Mouse (Mus musculus): Measurements from ENCODE around the gene Acad10. TPM values are rescaled to one million over a fixed set of nuclear protein-coding genes. Genes with fewer than 3 reads are reported as not detected.
A peak's percentile ranks its signal among the peaks of the same experiment; 100 is the strongest.
"Not testable (repeated sequence)": the region's sequence is repeated elsewhere in the genome, so short reads cannot be mapped to it uniquely, and the experiment has no call there.

Gene Acad10
- polyA plus RNA-seq, 1 experiment from 2014 or later = 3.5 TPM

DNA sequence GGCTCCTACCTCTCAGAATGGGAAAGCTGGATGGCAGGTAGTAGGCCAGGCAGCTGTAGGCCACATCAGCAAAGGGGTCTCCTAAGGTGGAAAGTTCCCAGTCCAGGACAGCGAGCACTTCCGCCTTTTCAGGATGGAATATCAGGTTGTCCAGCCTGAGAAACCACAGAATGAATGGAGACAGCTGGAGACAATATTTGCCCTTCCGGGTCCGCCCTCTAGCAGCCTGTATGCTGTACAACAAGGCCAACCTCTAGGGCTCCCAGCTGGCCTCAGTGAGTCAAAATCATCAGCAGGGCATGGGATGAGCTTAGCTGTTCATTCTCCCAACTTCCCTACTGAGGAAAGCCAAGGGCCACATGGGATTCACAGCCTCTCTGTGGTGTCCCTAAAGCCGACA lies 25.6 kb downstream of the Acad10 start:
- Histone ChIP-seq H3K4me3 (replicated peaks; ENCODE audit: low read length) (no peak overlapping the region), H3K36me3 (ENCODE audit: control insufficient read depth, insufficient read depth, low read length) (no peaks in the 10 kb centered on the region), H3K27me3 (ENCODE audit: control insufficient read depth, insufficient read depth, low read length) (no peaks in the 10 kb centered on the region), H3K9me3 (replicated peaks; ENCODE audit: control insufficient read depth, low read length) (no peaks in the 10 kb centered on the region), H3K4me1 (ENCODE audit: control insufficient read depth, insufficient read depth, low read length) (no peaks in the 10 kb centered on the region), H3K9ac (ENCODE audit: low read length) (no peak overlapping the region), H3K4me2 (ENCODE audit: low read depth, low read length) (no peak overlapping the region), H3K27ac (ENCODE audit: low read length) (no peak overlapping the region)
- WGBS = 82% methylated on average over 5 of the region's 5 CpGs
- ATAC-seq (ENCODE audit: insufficient read depth, low FRiP score) = no peak

DNA sequence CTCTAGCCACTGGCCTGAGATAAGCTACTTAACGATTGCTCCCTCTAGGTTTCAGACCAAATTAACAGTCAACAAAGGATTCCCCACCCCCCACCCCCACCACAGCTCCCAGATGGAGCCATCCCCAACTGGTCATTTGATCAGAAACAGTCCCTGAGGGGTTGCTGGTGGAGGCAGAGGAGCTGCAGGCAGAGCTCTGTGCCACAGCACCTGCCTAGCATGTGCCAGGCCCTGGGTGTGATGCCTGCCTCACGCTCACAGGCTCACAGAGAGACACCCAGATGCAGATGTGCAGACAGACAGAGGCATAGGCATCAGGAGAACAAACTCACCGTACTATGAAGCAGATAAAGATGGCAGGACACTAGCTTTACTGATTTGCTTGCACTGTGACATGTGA lies 27.5 kb downstream of the Acad10 start:
- Histone ChIP-seq H3K36me3 (ENCODE audit: control insufficient read depth, insufficient read depth, low read length) (no peaks in the 10 kb centered on the region), H3K4me2 (ENCODE audit: low read depth, low read length) (no peak overlapping the region), H3K27me3 (ENCODE audit: control insufficient read depth, insufficient read depth, low read length) (no peaks in the 10 kb centered on the region), H3K9ac (ENCODE audit: low read length) (no peak overlapping the region), H3K4me1 (ENCODE audit: control insufficient read depth, insufficient read depth, low read length) (no peaks in the 10 kb centered on the region), H3K9me3 (replicated peaks; ENCODE audit: control insufficient read depth, low read length) (no peaks in the 10 kb centered on the region), H3K27ac (ENCODE audit: low read length) (no peak overlapping the region), H3K4me3 (replicated peaks; ENCODE audit: low read length) (no peak overlapping the region)
- WGBS = 39% methylated on average over 3 of the region's 3 CpGs
- ATAC-seq (ENCODE audit: insufficient read depth, low FRiP score) = no peak

DNA sequence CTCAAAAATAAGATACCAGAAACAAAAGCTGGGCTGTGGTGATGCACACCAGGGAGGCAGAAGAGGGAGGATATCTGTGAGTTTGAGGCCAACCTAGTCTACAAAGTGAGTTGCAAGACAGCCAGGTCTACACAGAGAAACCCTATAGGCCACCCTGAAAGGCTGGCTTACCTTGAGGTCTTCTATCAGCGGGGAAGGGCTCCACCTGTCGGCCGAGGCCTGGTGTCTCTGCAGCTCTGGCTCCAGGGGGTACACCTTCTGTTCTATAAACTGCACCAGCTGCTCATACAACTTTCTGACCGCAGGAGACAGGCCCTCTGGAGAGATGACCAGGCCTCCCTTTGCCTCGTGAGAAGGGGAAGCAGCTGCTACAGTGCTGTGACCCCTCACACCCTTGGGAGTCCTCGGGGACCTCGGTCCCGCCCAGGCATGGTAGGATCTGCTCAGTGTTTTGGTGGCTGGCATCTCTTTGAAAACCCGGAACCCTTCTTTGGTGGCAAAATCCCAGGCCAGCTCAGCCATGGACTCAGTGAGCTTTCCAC lies 29.1 kb downstream of the Acad10 start:
- H3K9ac ChIP-seq (ENCODE audit: low read length); H3K4me3 ChIP-seq (replicated peaks; ENCODE audit: low read length); H3K9me3 ChIP-seq (replicated peaks; ENCODE audit: control insufficient read depth, low read length); H3K27ac ChIP-seq (ENCODE audit: low read length); H3K4me2 ChIP-seq (ENCODE audit: low read depth, low read length); H3K27me3 ChIP-seq (ENCODE audit: control insufficient read depth, insufficient read depth, low read length); H3K36me3 ChIP-seq (ENCODE audit: control insufficient read depth, insufficient read depth, low read length); H3K4me1 ChIP-seq (ENCODE audit: control insufficient read depth, insufficient read depth, low read length); ATAC-seq (ENCODE audit: insufficient read depth, low FRiP score): not testable (repeated sequence)
- WGBS = 69% methylated on average over 8 of the region's 9 CpGs

DNA sequence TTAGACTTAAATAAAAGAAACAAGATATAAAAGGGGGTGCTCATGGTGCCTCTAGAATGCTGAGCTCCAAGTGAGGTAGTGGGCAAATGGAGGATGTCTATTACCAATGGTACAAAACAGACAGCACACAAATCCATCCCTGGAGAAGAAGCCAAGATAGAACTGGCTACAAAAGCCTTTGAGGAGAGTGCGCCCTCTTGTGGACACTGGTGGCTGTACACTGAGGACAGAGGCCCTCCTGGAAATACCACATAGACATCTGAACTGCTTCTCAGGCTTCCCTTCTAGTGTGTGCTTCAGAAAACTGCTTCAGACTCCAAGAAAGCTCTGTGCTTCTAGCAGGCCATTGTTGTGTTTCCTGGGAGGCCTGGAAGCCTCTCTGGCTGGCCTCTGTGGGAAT lies 32.4 kb downstream of the Acad10 start:
- Histone ChIP-seq H3K36me3 (ENCODE audit: control insufficient read depth, insufficient read depth, low read length) (no peaks in the 10 kb centered on the region), H3K27ac (ENCODE audit: low read length) (no peak overlapping the region), H3K4me3 (replicated peaks; ENCODE audit: low read length) (no peak overlapping the region), H3K9ac (ENCODE audit: low read length) (no peak overlapping the region), H3K27me3 (ENCODE audit: control insufficient read depth, insufficient read depth, low read length) (no peaks in the 10 kb centered on the region), H3K4me1 (ENCODE audit: control insufficient read depth, insufficient read depth, low read length) (no peaks in the 10 kb centered on the region), H3K4me2 (ENCODE audit: low read depth, low read length) (no peak overlapping the region), H3K9me3 (replicated peaks; ENCODE audit: control insufficient read depth, low read length) (no peaks in the 10 kb centered on the region)
- ATAC-seq (ENCODE audit: insufficient read depth, low FRiP score) = no peak
- WGBS = 0% methylated on average over 1 of the region's 1 CpGs

DNA sequence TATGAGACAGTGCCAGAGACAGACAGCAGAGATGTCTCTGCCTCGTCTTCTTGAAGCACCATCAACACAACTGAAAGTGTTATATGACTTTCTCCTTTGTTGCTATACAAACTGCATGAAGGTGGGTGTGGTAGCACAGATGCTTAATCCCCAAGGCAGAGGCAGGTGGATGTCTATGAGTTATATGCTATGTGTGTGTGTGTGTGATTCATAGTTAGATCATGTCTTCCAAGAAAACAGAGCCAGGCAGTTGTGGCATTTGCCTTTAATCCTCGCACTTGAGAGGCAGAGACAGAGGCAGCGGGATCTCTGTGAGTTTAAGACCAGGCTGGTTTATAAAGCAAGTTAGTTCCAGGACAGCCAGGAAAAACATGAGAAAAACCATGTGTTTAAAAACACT lies 37.1 kb downstream of the Acad10 start:
- no peak for ATAC-seq (ENCODE audit: insufficient read depth, low FRiP score)
- WGBS = 80% methylated on average over 3 of the region's 3 CpGs
- no peak overlapping the region for H3K9ac ChIP-seq (ENCODE audit: low read length)
- H3K4me3 ChIP-seq (replicated peaks; ENCODE audit: low read length) = no peak overlapping the region
- no peak overlapping the region for H3K27ac ChIP-seq (ENCODE audit: low read length)
- no peaks in the 10 kb centered on the region for H3K27me3 ChIP-seq (ENCODE audit: control insufficient read depth, insufficient read depth, low read length)
- H3K4me1 ChIP-seq (ENCODE audit: control insufficient read depth, insufficient read depth, low read length) = 0 out of 2 replicates have a peak, but pooled peaks cover 5% of the 10 kb centered on the region
- H3K4me2 ChIP-seq (ENCODE audit: low read depth, low read length) = no peak overlapping the region
- H3K36me3 ChIP-seq (ENCODE audit: control insufficient read depth, insufficient read depth, low read length) = no peaks in the 10 kb centered on the region
- no peaks in the 10 kb centered on the region for H3K9me3 ChIP-seq (replicated peaks; ENCODE audit: control insufficient read depth, low read length)

DNA sequence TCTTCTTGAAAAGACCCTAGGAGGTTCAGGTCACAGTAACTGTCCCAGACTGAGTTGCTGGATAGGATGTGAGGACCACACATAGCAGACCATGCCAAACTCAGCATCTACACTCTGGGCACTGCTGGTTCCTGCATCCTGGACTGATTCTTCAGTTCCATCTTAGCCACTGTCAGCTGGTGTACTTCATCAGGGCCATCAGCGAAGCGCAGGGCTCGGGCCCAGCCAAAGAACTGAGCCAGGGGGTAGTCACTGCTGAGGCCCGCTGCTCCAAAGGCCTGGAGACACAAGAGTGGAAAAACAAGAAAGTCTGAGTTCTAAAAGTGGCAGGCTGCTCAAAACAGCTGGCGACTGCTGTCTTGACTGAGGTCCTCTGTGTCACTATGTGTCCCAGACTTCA lies 39.2 kb downstream of the Acad10 start:
- 92% methylated on average over 5 of the region's 5 CpGs for WGBS
- no peak overlapping the region for H3K4me3 ChIP-seq (replicated peaks; ENCODE audit: low read length)

DNA sequence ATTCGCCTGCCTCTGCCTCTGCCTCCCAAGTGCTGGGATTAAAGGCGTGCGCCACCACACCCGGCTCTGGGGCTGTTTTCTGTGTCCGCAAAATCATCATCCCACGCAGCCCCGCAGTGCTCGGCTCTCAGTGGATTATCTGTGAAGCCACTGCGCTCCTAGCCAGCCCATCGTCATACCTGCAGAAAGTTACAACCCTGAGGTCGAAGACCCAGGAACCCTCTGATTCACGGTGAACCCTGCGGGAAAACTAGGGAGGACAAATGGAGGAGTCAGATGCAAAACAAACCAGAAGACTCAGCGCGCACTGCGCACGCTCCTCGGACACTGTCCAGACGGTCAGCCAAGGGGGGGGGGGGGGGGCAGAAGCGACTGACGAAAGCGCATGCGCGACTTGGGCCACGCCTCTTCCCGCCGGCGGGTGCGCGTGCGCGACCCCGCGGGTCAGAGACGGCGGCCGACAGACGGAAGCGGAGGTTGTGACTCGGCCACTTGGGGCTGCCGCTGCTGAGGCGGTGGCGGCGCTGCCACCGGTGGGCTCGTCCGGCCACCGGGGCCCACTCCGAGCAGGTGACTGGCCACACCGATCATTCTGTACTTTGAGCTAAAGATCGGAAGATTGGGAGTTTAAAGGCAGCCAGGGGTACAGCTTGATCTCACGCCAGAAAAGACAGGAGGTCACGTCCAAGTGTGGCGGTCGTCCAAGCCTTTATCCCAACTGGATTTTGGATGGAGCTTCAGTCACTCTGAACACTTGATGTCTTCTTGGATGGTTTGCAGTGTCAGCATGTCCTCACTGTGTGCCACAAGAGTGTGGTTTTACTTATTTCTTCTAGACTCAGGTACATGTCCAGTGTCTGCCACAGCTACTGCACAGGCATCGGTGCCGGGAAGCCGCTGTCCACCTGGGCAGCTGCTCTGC lies 41.5 kb downstream of the Acad10 start, which contains the start of gene Acad12:
Gene Acad12, minus strand, starts transcription at position 347 of the 922 bp plus-strand sequence.
- Histone ChIP-seq H3K27ac (ENCODE audit: low read length) (peak within 1 kb of the TSS; percentile 83), H3K27me3 (ENCODE audit: control insufficient read depth, insufficient read depth, low read length) (no peaks in the 10 kb centered on the region), H3K4me3 (replicated peaks; ENCODE audit: low read length) (peak within 1 kb of the TSS; percentile 73), H3K9ac (ENCODE audit: low read length) (peak within 1 kb of the TSS; percentile 85), H3K36me3 (ENCODE audit: control insufficient read depth, insufficient read depth, low read length) (no peaks in the 10 kb centered on the region), H3K9me3 (replicated peaks; ENCODE audit: control insufficient read depth, low read length) (no peaks in the 10 kb centered on the region), H3K4me1 (ENCODE audit: control insufficient read depth, insufficient read depth, low read length) (0 out of 2 replicates have a peak, but pooled peaks cover 7% of the 10 kb centered on the region), H3K4me2 (ENCODE audit: low read depth, low read length) (peak within 1 kb of the TSS; percentile 71)
- under 1% methylated on average over 58 of the region's 58 CpGs for WGBS
- peak; percentile 87 for ATAC-seq (ENCODE audit: insufficient read depth, low FRiP score)

More for the DNA sequence above, 39.2 kb downstream of the Acad10 start:
- Histone ChIP-seq H3K4me1 (ENCODE audit: control insufficient read depth, insufficient read depth, low read length) (0 out of 2 replicates have a peak, but pooled peaks cover 7% of the 10 kb centered on the region), H3K27ac (ENCODE audit: low read length) (no peak overlapping the region), H3K4me2 (ENCODE audit: low read depth, low read length) (no peak overlapping the region), H3K9me3 (replicated peaks; ENCODE audit: control insufficient read depth, low read length) (no peaks in the 10 kb centered on the region), H3K27me3 (ENCODE audit: control insufficient read depth, insufficient read depth, low read length) (no peaks in the 10 kb centered on the region), H3K9ac (ENCODE audit: low read length) (no peak overlapping the region), H3K36me3 (ENCODE audit: control insufficient read depth, insufficient read depth, low read length) (no peaks in the 10 kb centered on the region)
- ATAC-seq (ENCODE audit: insufficient read depth, low FRiP score) = no peak

DNA sequence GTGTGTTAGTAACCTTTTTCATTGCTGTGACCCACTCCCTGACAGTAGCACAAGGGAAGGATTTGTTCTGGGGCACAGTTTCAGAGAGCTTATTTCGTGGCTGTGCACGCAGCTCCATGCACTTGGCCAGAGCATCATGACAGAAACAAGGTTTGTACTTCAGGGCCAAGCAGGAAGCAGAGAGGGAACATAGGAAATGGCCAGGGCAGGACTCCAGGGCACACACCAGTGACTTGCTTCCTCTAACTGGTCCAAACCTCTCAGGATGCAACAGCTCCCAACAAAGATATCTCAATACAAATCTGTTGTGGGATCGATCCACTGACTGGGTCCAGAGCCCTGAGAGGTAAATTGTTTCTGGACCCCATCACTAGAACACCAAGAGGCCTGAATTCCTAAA lies 45.4 kb downstream of the Acad10 start:
- not testable (repeated sequence) for ATAC-seq (ENCODE audit: insufficient read depth, low FRiP score); H3K9me3 ChIP-seq (replicated peaks; ENCODE audit: control insufficient read depth, low read length); H3K4me2 ChIP-seq (ENCODE audit: low read depth, low read length); H3K4me1 ChIP-seq (ENCODE audit: control insufficient read depth, insufficient read depth, low read length); H3K9ac ChIP-seq (ENCODE audit: low read length); H3K27me3 ChIP-seq (ENCODE audit: control insufficient read depth, insufficient read depth, low read length); H3K36me3 ChIP-seq (ENCODE audit: control insufficient read depth, insufficient read depth, low read length); H3K27ac ChIP-seq (ENCODE audit: low read length); H3K4me3 ChIP-seq (replicated peaks; ENCODE audit: low read length)
- WGBS = 78% methylated on average over 3 of the region's 3 CpGs

DNA sequence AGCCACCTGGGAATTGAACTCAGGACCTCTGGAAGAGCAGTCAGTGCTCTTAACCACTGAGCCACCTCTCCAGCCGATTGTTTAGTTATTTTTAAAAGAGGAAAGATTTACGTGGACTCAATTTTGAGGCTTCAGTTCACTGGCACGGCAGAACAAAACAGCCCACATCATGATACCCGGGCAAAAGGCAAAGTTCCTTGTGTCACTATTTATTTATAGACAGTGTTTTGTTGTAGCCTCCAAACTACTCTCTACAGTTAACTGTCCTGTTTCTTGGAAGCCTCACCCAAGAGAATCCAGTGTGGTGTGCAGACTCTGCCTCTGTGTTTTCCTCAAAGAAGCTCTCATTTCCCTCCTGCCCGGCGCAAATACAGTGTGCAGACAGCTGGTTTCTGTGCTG lies 48.3 kb downstream of the Acad10 start:
- H3K9me3 ChIP-seq (replicated peaks; ENCODE audit: control insufficient read depth, low read length) = no peaks in the 10 kb centered on the region
- no peaks in the 10 kb centered on the region for H3K27me3 ChIP-seq (ENCODE audit: control insufficient read depth, insufficient read depth, low read length)
- H3K36me3 ChIP-seq (ENCODE audit: control insufficient read depth, insufficient read depth, low read length) = no peaks in the 10 kb centered on the region
- H3K4me3 ChIP-seq (replicated peaks; ENCODE audit: low read length) = no peak overlapping the region
- H3K4me1 ChIP-seq (ENCODE audit: control insufficient read depth, insufficient read depth, low read length) = no peaks in the 10 kb centered on the region
- H3K27ac ChIP-seq (ENCODE audit: low read length) = no peak overlapping the region
- H3K4me2 ChIP-seq (ENCODE audit: low read depth, low read length) = no peak overlapping the region
- 84% methylated on average over 6 of the region's 6 CpGs for WGBS
- ATAC-seq (ENCODE audit: insufficient read depth, low FRiP score) = no peak
- no peak overlapping the region for H3K9ac ChIP-seq (ENCODE audit: low read length)

Data from stomach, embryonic 16.5 days (tissue).